Mouse (Mus musculus) R1 (cell line): ENCODE results near the gene Hist1h2bq.
A peak's percentile ranks its signal among the peaks of the same experiment; 100 is the strongest.
"Not testable (repeated sequence)": the region's sequence is repeated elsewhere in the genome, so short reads cannot be mapped to it uniquely, and the experiment has no call there.

ENCODE experiments used
- DNase-seq: peaks from one replicate; pipeline ENCODE4 v3.0.0-alpha.2; 2018; ENCODE audit warnings: low read depth, low spot score

The Hist1h2bq gene

GRCm38 (mm10) chr13:21810073-21810472 is at the start of gene Hist1h2bq, which contains the start of gene Hist1h2ao:
Hist1h2bq (minus strand) TSS chr13:21810197.
Hist1h2ao (plus strand) TSS chr13:21810465.
- DNase-seq = not testable (repeated sequence)

GRCm38 (mm10) chr13:21855698-21856162 is 45.7 kb upstream of the Hist1h2bq start:
- DNase-seq = peak; percentile 80

- peak; percentile 85 for DNase-seq
Measured at GRCm38 (mm10) chr13:21855146-21855545, 45.1 kb upstream of the Hist1h2bq start.

GRCm38 (mm10) chr13:21852215-21852945 is 42.4 kb upstream of the Hist1h2bq start:
- DNase-seq = no peak

GRCm38 (mm10) chr13:21850696-21851095 is 40.7 kb upstream of the Hist1h2bq start:
- DNase-seq = peak; percentile 58

GRCm38 (mm10) chr13:21847883-21848282 is 37.9 kb upstream of the Hist1h2bq start:
- peak; percentile 64 for DNase-seq

- not testable (repeated sequence) for DNase-seq
Measured at GRCm38 (mm10) chr13:21846356-21846755, 36.4 kb upstream of the Hist1h2bq start.

- DNase-seq = not testable (repeated sequence)
Measured at GRCm38 (mm10) chr13:21840508-21840907, 30.5 kb upstream of the Hist1h2bq start.

GRCm38 (mm10) chr13:21833461-21833860 is 23.5 kb upstream of the Hist1h2bq start, which contains the start of the genes Hist1h2ap and Hist1h2br:
Hist1h2ap (minus strand) TSS chr13:21833507.
Hist1h2br (plus strand) TSS chr13:21833743.
- not testable (repeated sequence) for DNase-seq

GRCm38 (mm10) chr13:21831418-21832394 is 21.7 kb upstream of the Hist1h2bq start, which contains the start of gene Hist1h4n:
Hist1h4n (minus strand) TSS chr13:21832196.
- DNase-seq = not testable (repeated sequence)

GRCm38 (mm10) chr13:21830344-21830743 is 20.3 kb upstream of the Hist1h2bq start:
- DNase-seq = no peak

- DNase-seq = peak; percentile 82
Measured at GRCm38 (mm10) chr13:21828511-21828910, 18.5 kb upstream of the Hist1h2bq start.

- DNase-seq = not testable (repeated sequence)
Measured at GRCm38 (mm10) chr13:21820082-21820890, 10.3 kb upstream of the Hist1h2bq start.

- not testable (repeated sequence) for DNase-seq
Measured at GRCm38 (mm10) chr13:21812092-21812491, 2.1 kb upstream of the Hist1h2bq start.

- not testable (repeated sequence) for DNase-seq
Measured at GRCm38 (mm10) chr13:21811539-21811938, 1.5 kb upstream of the Hist1h2bq start, which contains the start of gene Hist1h4m. Hist1h4m (plus strand) TSS chr13:21811746.

GRCm38 (mm10) chr13:21811074-21811473 is 1.1 kb upstream of the Hist1h2bq start:
- DNase-seq = not testable (repeated sequence)

GRCm38 (mm10) chr13:21803058-21803457 is 6.9 kb downstream of the Hist1h2bq start:
- DNase-seq = not testable (repeated sequence)

GRCm38 (mm10) chr13:21797163-21797562 is 12.8 kb downstream of the Hist1h2bq start:
- DNase-seq = not testable (repeated sequence)

- peak; percentile 71 for DNase-seq
Measured at GRCm38 (mm10) chr13:21795584-21795983, 14.4 kb downstream of the Hist1h2bq start.

- DNase-seq = peak; percentile 93
Measured at GRCm38 (mm10) chr13:21790601-21791283, 19.3 kb downstream of the Hist1h2bq start.
